Mouse (Mus musculus) liver, adult (tissue): ENCODE results near the gene Unc79.

Experiments
- GATA4 ChIP-seq: IDR thresholded peaks from 2 replicates; pipeline ENCODE4 v1.6.1; 2014; ENCODE audit warnings: mild to moderate bottlenecking, low read length; ENCODE audit not compliant: insufficient replicate concordance

Gene Unc79

GRCm38 (mm10) chr12:103008491-103008890, 59.8 kb downstream of the Unc79 start:
- no peak for TF ChIP-seq GATA4

GRCm38 (mm10) chr12:103018161-103018560, 69.5 kb downstream of the Unc79 start:
- no peak for TF ChIP-seq GATA4

GRCm38 (mm10) chr12:103036692-103037091, 88.0 kb downstream of the Unc79 start:
- no peak for TF ChIP-seq GATA4

- TF ChIP-seq GATA4, result no peak
Observed at GRCm38 (mm10) chr12:103039332-103039731, 90.7 kb downstream of the Unc79 start.

GRCm38 (mm10) chr12:103040136-103040535, 91.5 kb downstream of the Unc79 start:
- TF ChIP-seq GATA4, result no peak

GRCm38 (mm10) chr12:103041401-103041800, 92.7 kb downstream of the Unc79 start:
- TF ChIP-seq GATA4, result no peak

- TF ChIP-seq GATA4, result no peak
Observed at GRCm38 (mm10) chr12:103042711-103043110, 94.1 kb downstream of the Unc79 start.

GRCm38 (mm10) chr12:103044422-103044821, 95.8 kb downstream of the Unc79 start:
- no peak for TF ChIP-seq GATA4

- no peak for TF ChIP-seq GATA4
Observed at GRCm38 (mm10) chr12:103049865-103050264, 101.2 kb downstream of the Unc79 start.

- TF ChIP-seq GATA4, result no peak
Observed at GRCm38 (mm10) chr12:103059321-103060053, 110.8 kb downstream of the Unc79 start.

- TF ChIP-seq GATA4, result no peak
Observed at GRCm38 (mm10) chr12:103060791-103061190, 112.1 kb downstream of the Unc79 start.

- no peak for TF ChIP-seq GATA4
Observed at GRCm38 (mm10) chr12:103062133-103062532, 113.5 kb downstream of the Unc79 start.

GRCm38 (mm10) chr12:103064944-103065343, 116.3 kb downstream of the Unc79 start:
- TF ChIP-seq GATA4, result no peak

- TF ChIP-seq GATA4, result no peak
Observed at GRCm38 (mm10) chr12:103068161-103068560, 119.5 kb downstream of the Unc79 start.

GRCm38 (mm10) chr12:103069565-103069964, 120.9 kb downstream of the Unc79 start:
- TF ChIP-seq GATA4, result no peak

- no peak for TF ChIP-seq GATA4
Observed at GRCm38 (mm10) chr12:103073953-103074352, 125.3 kb downstream of the Unc79 start.

GRCm38 (mm10) chr12:103078751-103079150, 130.1 kb downstream of the Unc79 start:
- TF ChIP-seq GATA4, result no peak
